8 mouse cellular contexts compared by ENCODE assay signal in genomic region chr8:104564633-104565456, GRCm38 (mm10). TPM values are rescaled to one million over a fixed set of nuclear protein-coding genes. Genes with fewer than 3 reads are reported as not detected.
A peak's percentile ranks its signal among the peaks of the same experiment; 100 is the strongest.
DNase-seq lines count a peak whose midpoint lies in the region; ATAC-seq lines count a peak whose summit lies in the region.

No protein-coding gene starts in this region.

- no peak overlapping the region for H3K27ac ChIP-seq in intestine, embryonic 15.5 days
- no peak overlapping the region for H3K27ac ChIP-seq in midbrain, embryonic 10.5 days (replicated peaks)

- no peak overlapping the region for H3K9ac ChIP-seq in intestine, embryonic 15.5 days

- DNase-seq in adrenal gland, adult 8-10 months, result peak; percentile 72
- peak; percentile 78 for DNase-seq in embryo, embryonic 11.5 days (ENCODE audit: low read depth, low spot score)
- DNase-seq in gastrocnemius, postnatal 36 days, result peak; percentile 75 to 79
- peak; percentile 81 to 87 for DNase-seq in left cerebral cortex, postnatal 25 days (ENCODE audit: low spot score in 2 of 2)
- DNase-seq in midbrain, embryonic 10.5 days (ENCODE audit: low spot score), result peak; percentile 83
- DNase-seq in right cerebral cortex, postnatal 36 days (ENCODE audit: low spot score in 2 of 2), result peak; percentile 67 to 78
- DNase-seq in yolk sac, embryonic 10.5 days (ENCODE audit: low spot score), result peak; percentile 83

- no peaks in the 10 kb centered on the region for H3K36me3 ChIP-seq in intestine, embryonic 15.5 days
- no peaks in the 10 kb centered on the region for H3K36me3 ChIP-seq in midbrain, embryonic 10.5 days

- 0 out of 2 replicates have a peak, but pooled peaks cover 6% of the 10 kb centered on the region for H3K4me1 ChIP-seq in intestine, embryonic 15.5 days (replicated peaks)
- H3K4me1 ChIP-seq in midbrain, embryonic 10.5 days, result no peaks in the 10 kb centered on the region

- H3K4me2 ChIP-seq in intestine, embryonic 15.5 days (replicated peaks), result peak overlapping the region; percentile 36

- WGBS in intestine, embryonic 15.5 days, result 21% methylated on average over 22 of the region's 22 CpGs
- WGBS in midbrain, embryonic 10.5 days, result 19% methylated on average over 22 of the region's 22 CpGs

- no peaks in the 10 kb centered on the region for H3K27me3 ChIP-seq in intestine, embryonic 15.5 days (replicated peaks)
- H3K27me3 ChIP-seq in midbrain, embryonic 10.5 days (ENCODE audit: low read depth, poor library complexity, severe bottlenecking), result no peaks in the 10 kb centered on the region

- H3K4me3 ChIP-seq in intestine, embryonic 15.5 days (replicated peaks), result no peak overlapping the region
- H3K4me3 ChIP-seq in midbrain, embryonic 10.5 days, result no peak overlapping the region

- intact Hi-C loops in gastrocnemius, postnatal 36 days (cut with DNase I), result no loop called here
- intact Hi-C loops in left cerebral cortex, postnatal 25 days (cut with DNase I), result no loop called here

- ATAC-seq in intestine, embryonic 15.5 days, result peak; percentile 91

- no peaks in the 10 kb centered on the region for H3K9me3 ChIP-seq in intestine, embryonic 15.5 days
- no peaks in the 10 kb centered on the region for H3K9me3 ChIP-seq in midbrain, embryonic 10.5 days (replicated peaks)

RNA-seq across cellular contexts. Expression of gene Pdp2, which starts 26.4 kb away (rescaled TPM):
- 10 to 100 TPM; 31.7 to 43.6 (median 38.0) TPM for total RNA-seq in adrenal gland, adult 8-10 months (2022)
- 1 to 10 TPM; 4.2 to 7.4 TPM for total RNA-seq in gastrocnemius, postnatal 36 days (2021)
- polyA plus RNA-seq in intestine, embryonic 15.5 days (2015; fragmentation: Nextera tagmentation; extraction: Ambion mirVana), result 16.1 and 17.0 TPM in 2 replicates
- total RNA-seq in left cerebral cortex, postnatal 25 days (2021), result 1 to 10 TPM; 7.6 to 8.4 TPM
- polyA plus RNA-seq in midbrain, embryonic 10.5 days (2016; fragmentation: Nextera tagmentation; extraction: Ambion mirVana), result 14.3 and 16.5 TPM in 2 replicates

RNA-seq across cellular contexts. Expression of gene Car7, which starts 30.4 kb away (rescaled TPM):
- total RNA-seq in adrenal gland, adult 8-10 months (2022), result 1 to 10 TPM; 1.7 to 5.6 (median 3.2) TPM
- total RNA-seq in gastrocnemius, postnatal 36 days (2021), result under 1 TPM; 0.25 to 0.61 TPM
- 1.0 and 1.1 TPM in 2 replicates for polyA plus RNA-seq in intestine, embryonic 15.5 days (2015; fragmentation: Nextera tagmentation; extraction: Ambion mirVana)
- total RNA-seq in left cerebral cortex, postnatal 25 days (2021), result 10 to 100 TPM; 28.9 to 30.7 TPM
- polyA plus RNA-seq in midbrain, embryonic 10.5 days (2016; fragmentation: Nextera tagmentation; extraction: Ambion mirVana), result 0.86 and 1.2 TPM in 2 replicates

RNA-seq across cellular contexts. Expression of gene Nae1, which starts 30.4 kb away (rescaled TPM):
- 10 to 100 TPM; 40.5 to 66.3 (median 47.3) TPM for total RNA-seq in adrenal gland, adult 8-10 months (2022)
- total RNA-seq in gastrocnemius, postnatal 36 days (2021), result 10 to 100 TPM; 18.6 to 23.8 TPM
- polyA plus RNA-seq in intestine, embryonic 15.5 days (2015; fragmentation: Nextera tagmentation; extraction: Ambion mirVana), result 73.7 and 83.5 TPM in 2 replicates
- 10 to 100 TPM; 44.5 to 50.5 TPM for total RNA-seq in left cerebral cortex, postnatal 25 days (2021)
- polyA plus RNA-seq in midbrain, embryonic 10.5 days (2016; fragmentation: Nextera tagmentation; extraction: Ambion mirVana), result 134 and 139 TPM in 2 replicates

RNA-seq across cellular contexts. Expression of gene Terb1, which starts 55.1 kb away (rescaled TPM):
- under 1 TPM in 2 of 4 experiments, not detected in 2; 0.16 to 0.52 TPM for total RNA-seq in adrenal gland, adult 8-10 months (2022)
- not detected for total RNA-seq in gastrocnemius, postnatal 36 days (2021)
- 0.15 and 0.41 TPM in 2 replicates for polyA plus RNA-seq in intestine, embryonic 15.5 days (2015; fragmentation: Nextera tagmentation; extraction: Ambion mirVana)
- total RNA-seq in left cerebral cortex, postnatal 25 days (2021), result 1 to 10 TPM; 1.9 to 2.3 TPM
- 0.16 and 0.22 TPM in 2 replicates for polyA plus RNA-seq in midbrain, embryonic 10.5 days (2016; fragmentation: Nextera tagmentation; extraction: Ambion mirVana)

RNA-seq across cellular contexts. Expression of gene Cdh16, which starts 59.4 kb away (rescaled TPM):
- total RNA-seq in adrenal gland, adult 8-10 months (2022), result under 1 TPM in 1 of 4 experiments, not detected in 3; 0.24 TPM
- total RNA-seq in gastrocnemius, postnatal 36 days (2021), result not detected
- 0.56 and 0.79 TPM in 2 replicates for polyA plus RNA-seq in intestine, embryonic 15.5 days (2015; fragmentation: Nextera tagmentation; extraction: Ambion mirVana)
- total RNA-seq in left cerebral cortex, postnatal 25 days (2021), result not detected
- not detected in 2 replicates for polyA plus RNA-seq in midbrain, embryonic 10.5 days (2016; fragmentation: Nextera tagmentation; extraction: Ambion mirVana)

Comparison
In these comparisons a context has a peak if more than half of its experiments do, and no peak if none do; other contexts are left out.
1. RNA of gene Car7, which starts 30.4 kb away (total RNA-seq): 28.9 to 30.7 TPM in left cerebral cortex, postnatal 25 days; 1.7 to 5.6 TPM in adrenal gland, adult 8-10 months and 0.25 to 0.61 TPM in gastrocnemius, postnatal 36 days; every median in the first group is over 4 times any median in the second.
2. Peak in every context shown above with its lines, with median percentiles within 50 percentile points of each other: DNase-seq.